Mouse (Mus musculus): Measurements from ENCODE around the gene Tpm1. TPM values are rescaled to one million over a fixed set of nuclear protein-coding genes. Genes with fewer than 3 reads are reported as not detected.

The Tpm1 gene
- polyA plus RNA-seq, 2 experiments from 2014 or later, result 30.8 to 35.8 TPM

- ATAC-seq, result no peak
These were observed 24.1 kb downstream of the Tpm1 start for GRCm38 (mm10) chr9:67024889-67025692.

- ATAC-seq, result no peak
These were observed 25.8 kb downstream of the Tpm1 start for GRCm38 (mm10) chr9:67023371-67023770.

GRCm38 (mm10) chr9:67020063-67020462 is 29.1 kb downstream of the Tpm1 start:
- ATAC-seq, result no peak

GRCm38 (mm10) chr9:67013501-67013900 is 35.7 kb downstream of the Tpm1 start:
- no peak for ATAC-seq

GRCm38 (mm10) chr9:67012470-67012869 is 36.7 kb downstream of the Tpm1 start:
- no peak for ATAC-seq

GRCm38 (mm10) chr9:67011483-67011882 is 37.7 kb downstream of the Tpm1 start:
- ATAC-seq, result no peak

GRCm38 (mm10) chr9:67008781-67009180 is 40.4 kb downstream of the Tpm1 start:
- ATAC-seq, result no peak

- no peak for ATAC-seq
These were observed 42.8 kb downstream of the Tpm1 start for GRCm38 (mm10) chr9:67006376-67006775.

- no peak for ATAC-seq
These were observed 44.0 kb downstream of the Tpm1 start for GRCm38 (mm10) chr9:67005161-67005742.

GRCm38 (mm10) chr9:67003656-67004055 is 45.5 kb downstream of the Tpm1 start:
- ATAC-seq, result no peak

GRCm38 (mm10) chr9:67003156-67003555 is 46.0 kb downstream of the Tpm1 start:
- no peak for ATAC-seq

GRCm38 (mm10) chr9:67001506-67001905 is 47.7 kb downstream of the Tpm1 start:
- no peak for ATAC-seq

GRCm38 (mm10) chr9:67001050-67001449 is 48.2 kb downstream of the Tpm1 start:
- ATAC-seq, result peak; percentile 65

GRCm38 (mm10) chr9:66999698-67000097 is 49.5 kb downstream of the Tpm1 start:
- ATAC-seq, result no peak

GRCm38 (mm10) chr9:66991750-66992410 is 57.3 kb downstream of the Tpm1 start:
- no peak for ATAC-seq

- ATAC-seq, result no peak
These were observed 58.0 kb downstream of the Tpm1 start for GRCm38 (mm10) chr9:66991021-66991749.

- peak; percentile 65 for ATAC-seq
These were observed 59.2 kb downstream of the Tpm1 start for GRCm38 (mm10) chr9:66990046-66990445.

- no peak for ATAC-seq
These were observed 59.6 kb downstream of the Tpm1 start for GRCm38 (mm10) chr9:66989581-66989980.

GRCm38 (mm10) chr9:66988888-66989414 is 60.3 kb downstream of the Tpm1 start:
- ATAC-seq, result peak; percentile 24

GRCm38 (mm10) chr9:66988198-66988887 is 60.9 kb downstream of the Tpm1 start:
- no peak for ATAC-seq

- ATAC-seq, result no peak
These were observed 63.8 kb downstream of the Tpm1 start for GRCm38 (mm10) chr9:66985377-66985776.

GRCm38 (mm10) chr9:66982085-66982484 is 67.1 kb downstream of the Tpm1 start:
- no peak for ATAC-seq

Data from activated CD4-positive, CD25-positive, alpha-beta regulatory T cell, adult 4 months (primary cell).